Mouse (Mus musculus) liver, postnatal 0 days (tissue): ENCODE measurements around the gene Oscp1.

Experiments used
- CTCF ChIP-seq: sonication (generic); IDR thresholded peaks from 2 replicates; pipeline ENCODE4 v1.5.1; 2016; ENCODE audit warnings: antibody characterized with exemption, low read depth
- EP300 ChIP-seq: IDR thresholded peaks from 2 replicates; pipeline ENCODE4 v1.6.1; 2016; ENCODE audit warnings: antibody characterized with exemption, low read depth, mild to moderate bottlenecking

- TF ChIP-seq CTCF (no peak), EP300 (no peak)
These were observed 46.9 kb downstream of the Oscp1 start for GRCm38 (mm10) chr4:126105131-126105783.
